Mouse (Mus musculus): Measurements from ENCODE around the gene Arhgef15. TPM values are rescaled to one million over a fixed set of nuclear protein-coding genes. Genes with fewer than 3 reads are reported as not detected.
"Not testable (repeated sequence)": the region's sequence is repeated elsewhere in the genome, so short reads cannot be mapped to it uniquely, and the experiment has no call there.

Arhgef15 gene
- polyA plus RNA-seq (2012; rRNA removed), result 6.0 and 8.9 TPM in 2 replicates

GRCm38 (mm10) chr11:68957308-68957707 is at the start of gene Arhgef15:
Gene Arhgef15 (minus strand): TSS chr11:68957480.
- no peak for DNase-seq (ENCODE audit: low read depth, low spot score)
- WGBS, result 72% methylated on average over 8 of the region's 8 CpGs

GRCm38 (mm10) chr11:69006575-69006974 is 49.3 kb upstream of the Arhgef15 start:
- not testable (repeated sequence) for DNase-seq (ENCODE audit: low read depth, low spot score)

- no peak for DNase-seq (ENCODE audit: low read depth, low spot score)
- 78% methylated on average over 7 of the region's 7 CpGs for WGBS
Observed at GRCm38 (mm10) chr11:69005193-69005592, 47.9 kb upstream of the Arhgef15 start.

- DNase-seq (ENCODE audit: low read depth, low spot score), result no peak
- WGBS, result 55% methylated on average over 4 of the region's 4 CpGs
Observed at GRCm38 (mm10) chr11:69003592-69003991, 46.3 kb upstream of the Arhgef15 start.

- WGBS, result 88% methylated on average over 4 of the region's 4 CpGs
- DNase-seq (ENCODE audit: low read depth, low spot score), result not testable (repeated sequence)
Observed at GRCm38 (mm10) chr11:69002782-69003181, 45.5 kb upstream of the Arhgef15 start.

- DNase-seq (ENCODE audit: low read depth, low spot score), result no peak
- WGBS, result 88% methylated on average over 4 of the region's 4 CpGs
Observed at GRCm38 (mm10) chr11:68997080-68997479, 39.8 kb upstream of the Arhgef15 start.

- WGBS, result 97% methylated on average over 3 of the region's 3 CpGs
- DNase-seq (ENCODE audit: low read depth, low spot score), result no peak
Observed at GRCm38 (mm10) chr11:68994377-68994776, 37.1 kb upstream of the Arhgef15 start.

- WGBS, result 79% methylated on average over 7 of the region's 7 CpGs
- no peak for DNase-seq (ENCODE audit: low read depth, low spot score)
Observed at GRCm38 (mm10) chr11:68993122-68993521, 35.8 kb upstream of the Arhgef15 start.

- WGBS, result 87% methylated on average over 17 of the region's 17 CpGs
- DNase-seq (ENCODE audit: low read depth, low spot score), result no peak
Observed at GRCm38 (mm10) chr11:68988341-68988740, 31.1 kb upstream of the Arhgef15 start.

GRCm38 (mm10) chr11:68987365-68987882 is 30.1 kb upstream of the Arhgef15 start:
- 88% methylated on average over 11 of the region's 11 CpGs for WGBS
- no peak for DNase-seq (ENCODE audit: low read depth, low spot score)

GRCm38 (mm10) chr11:68982639-68983369 is 25.5 kb upstream of the Arhgef15 start:
- 18% methylated on average over 4 of the region's 4 CpGs for WGBS
- DNase-seq (ENCODE audit: low read depth, low spot score), result no peak

- WGBS, result 24% methylated on average over 3 of the region's 3 CpGs
- DNase-seq (ENCODE audit: low read depth, low spot score), result no peak
Observed at GRCm38 (mm10) chr11:68980919-68981318, 23.6 kb upstream of the Arhgef15 start.

- no peak for DNase-seq (ENCODE audit: low read depth, low spot score)
- WGBS, result 15% methylated on average over 5 of the region's 5 CpGs
Observed at GRCm38 (mm10) chr11:68979320-68979733, 22.0 kb upstream of the Arhgef15 start.

- WGBS, result 91% methylated on average over 1 of the region's 1 CpGs
Observed at GRCm38 (mm10) chr11:68975601-68976000, 18.3 kb upstream of the Arhgef15 start.

GRCm38 (mm10) chr11:68975085-68975484 is 17.8 kb upstream of the Arhgef15 start, which contains the start of gene Rangrf:
Gene Rangrf (minus strand): TSS chr11:68975185.
- WGBS, result 85% methylated on average over 7 of the region's 7 CpGs
- no peak for DNase-seq (ENCODE audit: low read depth, low spot score)

More at GRCm38 (mm10) chr11:68975601-68976000, 18.3 kb upstream of the Arhgef15 start:
- no peak for DNase-seq (ENCODE audit: low read depth, low spot score)

- WGBS, result 28% methylated on average over 6 of the region's 6 CpGs
- DNase-seq (ENCODE audit: low read depth, low spot score), result no peak
Observed at GRCm38 (mm10) chr11:68974059-68974450, 16.8 kb upstream of the Arhgef15 start.

GRCm38 (mm10) chr11:68973250-68974058 is 16.2 kb upstream of the Arhgef15 start:
- DNase-seq (ENCODE audit: low read depth, low spot score), result not testable (repeated sequence)
- under 1% methylated on average over 38 of the region's 38 CpGs for WGBS

- DNase-seq (ENCODE audit: low read depth, low spot score), result no peak
- 22% methylated on average over 4 of the region's 4 CpGs for WGBS
Observed at GRCm38 (mm10) chr11:68970232-68970631, 13.0 kb upstream of the Arhgef15 start.

GRCm38 (mm10) chr11:68968752-68969151 is 11.5 kb upstream of the Arhgef15 start:
- WGBS, result 66% methylated on average over 11 of the region's 11 CpGs

More at GRCm38 (mm10) chr11:68968752-68969151, 11.5 kb upstream of the Arhgef15 start:
- no peak for DNase-seq (ENCODE audit: low read depth, low spot score)
